Mouse (Mus musculus) CH12.LX (cell line): ENCODE results near the gene Tead1. TPM values are rescaled to one million over a fixed set of nuclear protein-coding genes. Genes with fewer than 3 reads are reported as not detected.

ENCODE experiments used
- DNase-seq: peaks from one replicate; pipeline ENCODE4 v3.0.0-alpha.2; 2013; ENCODE audit errors: extremely low read depth
- H3K27ac ChIP-seq: 2 replicates; pipeline ENCODE4 v1.5.1; 2012; ENCODE audit warnings: low read depth, mild to moderate bottlenecking, control low read depth, moderate library complexity; ENCODE audit not compliant: insufficient read depth
- H3K27me3 ChIP-seq: replicated peaks from 2 replicates; pipeline ENCODE3; 2012; ENCODE audit warnings: inconsistent platforms
- H3K36me3 ChIP-seq, 2 experiments: replicated peaks in 1 of 2; 2 replicates each; pipeline versions ENCODE3 to v1.6.1; 2012; ENCODE audit warnings: inconsistent platforms in 1 of 2, low read length in 1 of 2, mild to moderate bottlenecking in 1 of 2, mixed read lengths in 1 of 2, moderate library complexity in 1 of 2; ENCODE audit not compliant: control insufficient read depth in 1 of 2, insufficient read depth in 1 of 2
- H3K4me1 ChIP-seq, 2 experiments: 2 replicates each; pipeline ENCODE4 v1.6.1; 2012; ENCODE audit warnings: inconsistent platforms in 1 of 2, moderate library complexity in 1 of 2; ENCODE audit not compliant: insufficient read depth in 2 of 2, control insufficient read depth in 1 of 2
- H3K4me2 ChIP-seq: 2 replicates; pipeline ENCODE4 v1.6.1; 2012; ENCODE audit warnings: low read depth, mild to moderate bottlenecking, control low read depth; ENCODE audit not compliant: poor library complexity, insufficient read depth, severe bottlenecking
- H3K4me3 ChIP-seq, 3 experiments: fragments of 150-350 bp in 1 of 3; sonication (generic) in 1 of 3; replicated peaks in 1 of 3; 2 replicates each; pipeline versions ENCODE3 to v1.5.1; 2011 to 2012; ENCODE audit warnings: low read depth in 2 of 3, low read length in 2 of 3, mild to moderate bottlenecking in 2 of 3, moderate library complexity in 2 of 3, control low read depth in 1 of 3, improper control_type of control experiment in 1 of 3, inconsistent platforms in 1 of 3, mixed read lengths in 1 of 3; ENCODE audit not compliant: poor library complexity in 1 of 3
- H3K79me2 ChIP-seq: replicated peaks from 2 replicates; pipeline ENCODE4 v1.6.1; 2012; ENCODE audit warnings: mild to moderate bottlenecking, moderate library complexity; ENCODE audit not compliant: control insufficient read depth, poor library complexity, insufficient read depth, severe bottlenecking; ENCODE audit errors: extremely low read depth
- H3K9ac ChIP-seq: 2 replicates; pipeline ENCODE4 v1.6.1; 2012; ENCODE audit warnings: low read depth, mild to moderate bottlenecking, control low read depth, moderate library complexity; ENCODE audit not compliant: insufficient read depth
- H3K9me3 ChIP-seq: replicated peaks from 2 replicates; pipeline ENCODE3; 2012; ENCODE audit warnings: low read length, inconsistent platforms, mixed read lengths
- CHD1 ChIP-seq: IDR thresholded peaks from 2 replicates; pipeline ENCODE4 v1.6.1; 2012; ENCODE audit warnings: low read depth, low read length, improper control_type of control experiment, inconsistent platforms
- CHD2 ChIP-seq: IDR thresholded peaks from 2 replicates; pipeline ENCODE4 v1.6.1; 2011; ENCODE audit warnings: low read length, improper control_type of control experiment
- ELF1 ChIP-seq: IDR thresholded peaks from 2 replicates; pipeline ENCODE4 v1.6.1; 2014; ENCODE audit warnings: low read depth, mild to moderate bottlenecking, inconsistent platforms, low read length, improper control_type of control experiment
- ETS1 ChIP-seq: conservative IDR thresholded peaks from 2 replicates; pipeline ENCODE4 v1.6.1; 2012; ENCODE audit warnings: low read depth, mild to moderate bottlenecking, inconsistent platforms, low read length, improper control_type of control experiment, moderate library complexity
- HCFC1 ChIP-seq: IDR thresholded peaks from 2 replicates; pipeline ENCODE4 v1.6.1; 2012; ENCODE audit warnings: low read depth, mild to moderate bottlenecking, inconsistent platforms, low read length, improper control_type of control experiment
- IRF4 ChIP-seq: IDR thresholded peaks from 2 replicates; pipeline ENCODE4 v1.6.1; 2014; ENCODE audit warnings: low read depth, mild to moderate bottlenecking, inconsistent platforms, low read length, improper control_type of control experiment
- JUND ChIP-seq: conservative IDR thresholded peaks from 2 replicates; pipeline ENCODE4 v1.6.1; 2011; ENCODE audit warnings: low read depth, low read length, improper control_type of control experiment
- MAFK ChIP-seq: IDR thresholded peaks from 2 replicates; pipeline ENCODE4 v1.6.1; 2011; ENCODE audit warnings: low read length, improper control_type of control experiment; ENCODE audit not compliant: insufficient replicate concordance
- MAX ChIP-seq: IDR thresholded peaks from 2 replicates; pipeline ENCODE4 v1.6.1; 2011; ENCODE audit warnings: low read length, improper control_type of control experiment
- MEF2A ChIP-seq: IDR thresholded peaks from 2 replicates; pipeline ENCODE4 v1.6.1; 2014; ENCODE audit warnings: low read depth, mild to moderate bottlenecking, inconsistent platforms, low read length, improper control_type of control experiment, borderline replicate concordance
- MXI1 ChIP-seq: IDR thresholded peaks from 2 replicates; pipeline ENCODE4 v1.6.1; 2011; ENCODE audit warnings: mild to moderate bottlenecking, low read depth, low read length, improper control_type of control experiment
- PAX5 ChIP-seq: IDR thresholded peaks from 2 replicates; pipeline ENCODE4 v1.6.1; 2012; ENCODE audit warnings: low read length, inconsistent platforms, mixed read lengths
- POLR2A ChIP-seq: IDR thresholded peaks from 2 replicates; pipeline ENCODE4 v1.6.1; 2011; ENCODE audit warnings: low read depth, mild to moderate bottlenecking, improper control_type of control experiment, low read length
- RAD21 ChIP-seq: IDR thresholded peaks from 2 replicates; pipeline ENCODE4 v1.6.1; 2011; ENCODE audit warnings: low read depth, mild to moderate bottlenecking, low read length, improper control_type of control experiment, moderate library complexity
- RCOR1 ChIP-seq: conservative IDR thresholded peaks from 2 replicates; pipeline ENCODE4 v1.6.1; 2012; ENCODE audit warnings: low read depth, mild to moderate bottlenecking, inconsistent platforms, low read length, improper control_type of control experiment
- SMC3 ChIP-seq: IDR thresholded peaks from 2 replicates; pipeline ENCODE4 v1.6.1; 2011; ENCODE audit warnings: low read depth, low read length, improper control_type of control experiment
- TCF12 ChIP-seq: IDR thresholded peaks from 2 replicates; pipeline ENCODE4 v1.6.1; 2014; ENCODE audit warnings: low read depth, mild to moderate bottlenecking, inconsistent platforms, low read length, improper control_type of control experiment
- ZMIZ1 ChIP-seq: IDR thresholded peaks from 2 replicates; pipeline ENCODE4 v1.6.1; 2012; ENCODE audit warnings: low read depth, mild to moderate bottlenecking, inconsistent platforms, low read length, improper control_type of control experiment
- ZNF384 ChIP-seq: IDR thresholded peaks from 2 replicates; pipeline ENCODE4 v1.6.1; 2012; ENCODE audit warnings: low read depth, low read length, improper control_type of control experiment, inconsistent platforms
- dilution Hi-C: fragments of 300-500 bp; cut with MboI; formaldehyde crosslinking; loops from 2 replicates; pipeline ENCODE4 v1.14.3; 2020; ENCODE audit warnings: low sequenced_read_pairs; ENCODE audit not compliant: extremely low pct_unique_long_range_greater_than_20kb, extremely low pct_ligation_motif_present
- in situ Hi-C: fragments of 300-500 bp; cut with MboI; formaldehyde crosslinking; loops from 3 replicates; pipeline ENCODE4 v1.14.3; 2019; ENCODE audit warnings: low sequenced_read_pairs, low pct_ligation_motif_present, low pct_unique_long_range_greater_than_20kb, mixed read lengths
- polyA plus RNA-seq: library from polyadenylated mRNA; unstranded; fragments of >175 nt; gene quantifications from 2 replicates; pipeline ENCODE4 v1.2.1, GENCODE M21; 2012; ENCODE audit warnings: low read depth; ENCODE audit not compliant: insufficient read length
- total RNA-seq, 2 experiments: library from RNA; depleted of rRNA; stranded (reverse); fragments of 300-350 nt in 1 of 2; fragments of >200 nt in 1 of 2; gene quantifications; 2 replicates each; pipeline ENCODE4 v1.2.3; 2012 to 2014

The Tead1 gene
- total and polyA plus RNA-seq, 3 experiments = not detected

DNA sequence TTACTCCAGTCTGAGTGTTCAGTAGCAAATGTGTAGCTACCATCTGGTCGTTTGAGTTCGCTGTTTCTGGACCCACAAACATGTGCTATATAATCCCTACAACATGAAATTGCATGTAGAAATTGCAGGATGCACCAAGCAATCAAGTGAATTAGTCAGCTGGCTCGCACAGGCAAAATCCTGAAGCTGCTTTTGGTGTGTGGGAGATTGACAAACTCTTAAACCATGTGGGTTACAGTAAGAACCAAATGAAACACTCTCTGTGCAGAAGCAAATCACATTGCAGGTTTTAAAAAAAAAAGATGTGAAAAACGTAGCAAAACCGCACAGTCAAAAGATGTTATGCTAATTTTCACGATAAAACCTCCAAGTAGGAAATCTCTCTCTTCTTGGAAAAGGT lies 113.6 kb downstream of the Tead1 start:
- no peak for DNase-seq
- H3K27ac ChIP-seq = no peak overlapping the region
- H3K27me3 ChIP-seq = no peaks in the 10 kb centered on the region
- no peak overlapping the region for H3K4me3 ChIP-seq
- H3K4me2 ChIP-seq = no peak overlapping the region
- H3K9ac ChIP-seq = no peak overlapping the region
- no peaks in the 10 kb centered on the region for H3K9me3 ChIP-seq
- peaks cover 0 to 29% of the 10 kb centered on the region in 2 experiments; a peak in 2 of 4 replicates for H3K4me1 ChIP-seq
- no peak for TF ChIP-seq ELF1
- no peak for TF ChIP-seq HCFC1
- TF ChIP-seq ZNF384 = no peak
- TF ChIP-seq ETS1 = no peak
- no peak for TF ChIP-seq PAX5
- TF ChIP-seq MEF2A = no peak
- TF ChIP-seq MAFK = no peak
- no peak for TF ChIP-seq IRF4
- no peak for TF ChIP-seq POLR2A
- no peaks in the 10 kb centered on the region for H3K79me2 ChIP-seq
- no peaks in the 10 kb centered on the region for H3K36me3 ChIP-seq
- in situ Hi-C loops = no loop called here
- dilution Hi-C loops = no loop called here

DNA sequence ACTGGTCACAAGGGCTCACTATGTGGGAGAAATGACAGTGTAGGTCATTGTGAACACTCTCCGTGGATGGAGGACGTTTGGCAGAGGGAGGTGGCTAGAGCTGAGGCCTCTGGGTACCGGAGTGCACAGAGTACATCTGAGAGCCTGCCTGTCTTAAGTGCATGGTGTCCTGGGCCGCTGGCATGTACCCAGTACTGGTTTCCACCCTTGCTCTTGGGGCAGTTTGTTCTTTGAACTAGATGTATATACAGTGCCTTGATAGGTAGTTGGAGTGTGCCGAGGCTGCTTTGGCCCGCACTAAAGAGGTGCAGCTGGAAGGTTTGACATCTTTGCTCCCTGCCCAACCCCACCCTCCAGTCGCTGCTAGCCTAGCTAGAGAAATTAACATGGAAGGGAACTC lies 114.8 kb downstream of the Tead1 start:
- in situ Hi-C loops = no loop called here
- TF ChIP-seq HCFC1 (no peak), CHD1 (no peak), ETS1 (no peak), ZMIZ1 (no peak), RCOR1 (no peak), JUND (no peak), TCF12 (no peak), RAD21 (no peak)

DNA sequence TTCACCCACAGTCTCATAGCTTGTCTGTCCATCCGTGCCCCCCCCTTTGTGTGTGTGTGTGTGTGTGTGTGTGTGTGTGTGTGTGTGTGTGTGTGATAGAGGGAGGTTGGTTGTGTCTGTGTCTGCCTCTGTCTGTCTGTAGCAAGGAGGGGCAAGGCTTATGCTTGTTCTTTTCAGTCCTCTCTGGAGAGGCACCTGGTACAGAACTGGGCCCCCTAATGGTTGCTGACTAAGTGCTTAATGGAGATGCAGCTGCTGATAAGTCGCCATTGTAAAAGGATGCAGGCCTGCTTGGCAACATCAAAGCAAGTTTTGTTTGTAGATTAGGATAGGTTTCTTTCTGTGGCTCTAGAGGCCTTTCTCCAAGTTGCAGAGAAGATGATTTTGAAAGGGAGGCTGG lies 115.4 kb downstream of the Tead1 start:
- DNase-seq = no peak
- in situ Hi-C loops = no loop called here
- Histone ChIP-seq H3K36me3 (no peaks in the 10 kb centered on the region), H3K4me1 (peaks cover 0 to 13% of the 10 kb centered on the region in 2 experiments; a peak in 2 of 4 replicates)
- TF ChIP-seq MAX (no peak), PAX5 (no peak), MXI1 (no peak), CHD2 (no peak), SMC3 (no peak)
- TF ChIP-seq, all 38 proteins: peak for 0
- Histone ChIP-seq H3K27me3 (no peaks in the 10 kb centered on the region), H3K79me2 (no peaks in the 10 kb centered on the region), H3K9me3 (no peaks in the 10 kb centered on the region), H3K9ac (no peak overlapping the region), H3K27ac (no peak overlapping the region), H3K4me2 (no peak overlapping the region), H3K4me3 (no peak overlapping the region)
- dilution Hi-C loops = no loop called here

More for the DNA sequence above, 114.8 kb downstream of the Tead1 start:
- Histone ChIP-seq H3K4me3 (no peak overlapping the region), H3K4me1 (peaks cover 0 to 19% of the 10 kb centered on the region in 2 experiments; a peak in 2 of 4 replicates), H3K79me2 (no peaks in the 10 kb centered on the region), H3K36me3 (no peaks in the 10 kb centered on the region), H3K4me2 (no peak overlapping the region), H3K9me3 (no peaks in the 10 kb centered on the region), H3K27me3 (no peaks in the 10 kb centered on the region), H3K9ac (no peak overlapping the region), H3K27ac (no peak overlapping the region)
- no peak for DNase-seq
- dilution Hi-C loops = no loop called here
